Mouse (Mus musculus): ENCODE measurements around the gene Crtc1.

DNA sequence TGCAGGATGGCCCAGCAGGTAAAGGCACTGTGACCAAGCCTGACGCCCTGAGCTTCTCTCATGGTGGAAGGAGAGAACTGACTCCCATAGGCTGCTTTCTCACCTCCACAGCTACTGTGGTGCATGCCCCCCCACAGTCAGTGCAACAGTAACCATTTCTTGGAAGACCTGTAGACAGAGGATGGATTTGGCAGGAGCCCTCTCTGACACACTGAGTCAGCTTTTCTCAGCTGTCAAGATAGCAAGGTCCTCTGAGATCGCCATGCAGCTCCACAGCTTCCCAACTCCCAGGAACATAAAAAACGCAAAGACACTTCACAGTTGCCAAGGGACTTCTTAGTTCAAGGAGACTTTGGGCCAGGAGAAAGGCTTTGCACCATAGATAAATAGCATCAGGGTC lies 19.1 kb upstream of the Crtc1 start:
- TF ChIP-seq POLR2A (IDR thresholded peaks at IDR 0.05; ENCODE audit: insufficient read length, low read depth) (no peak), SRF (IDR thresholded peaks at IDR 0.05; ENCODE audit: control insufficient read depth, insufficient read length, low read depth) (no peak), E2F4 (IDR thresholded peaks at IDR 0.05; ENCODE audit: insufficient read depth) (no peak)
